Mouse (Mus musculus) midbrain, embryonic 13.5 days (tissue): ENCODE results near the gene Akr1c6. TPM values are rescaled to one million over a fixed set of nuclear protein-coding genes. Genes with fewer than 3 reads are reported as not detected.
"Not testable (repeated sequence)": the region's sequence is repeated elsewhere in the genome, so short reads cannot be mapped to it uniquely, and the experiment has no call there.

Experiments
- ATAC-seq: fragments of 200-750 bp; cut with Nextera tagmentation; 2 replicates; pipeline ENCODE4 v1.8.0; 2017; ENCODE audit warnings: mild to moderate bottlenecking, moderate TSS enrichment, moderate library complexity
- H3K27ac ChIP-seq: fragments of 300-500 bp; sonication (generic); 2 replicates; pipeline ENCODE4 v1.5.1; 2015; ENCODE audit warnings: inconsistent platforms, mild to moderate bottlenecking, moderate library complexity
- H3K27me3 ChIP-seq: fragments of 300-500 bp; sonication (generic); 2 replicates; pipeline ENCODE4 v1.6.1; 2015; ENCODE audit warnings: mild to moderate bottlenecking, inconsistent platforms
- H3K36me3 ChIP-seq: fragments of 300-500 bp; sonication (generic); 2 replicates; pipeline ENCODE4 v1.6.1; 2015; ENCODE audit warnings: mild to moderate bottlenecking, inconsistent platforms
- H3K4me1 ChIP-seq: fragments of 300-500 bp; sonication (generic); replicated peaks from 2 replicates; pipeline ENCODE4 v1.6.1; 2015; ENCODE audit warnings: inconsistent platforms
- H3K4me2 ChIP-seq: fragments of 300-500 bp; sonication (generic); replicated peaks from 2 replicates; pipeline ENCODE4 v1.6.1; 2015; ENCODE audit warnings: moderate library complexity, mild to moderate bottlenecking, inconsistent platforms
- H3K4me3 ChIP-seq: fragments of 300-500 bp; sonication (generic); replicated peaks from 2 replicates; pipeline ENCODE4 v1.5.1; 2015; ENCODE audit warnings: mild to moderate bottlenecking, inconsistent platforms
- H3K9ac ChIP-seq: fragments of 300-500 bp; sonication (generic); replicated peaks from 2 replicates; pipeline ENCODE4 v1.6.1; 2015; ENCODE audit warnings: mild to moderate bottlenecking, inconsistent platforms
- H3K9me3 ChIP-seq: fragments of 300-500 bp; sonication (generic); 2 replicates; pipeline ENCODE4 v1.6.1; 2016; ENCODE audit warnings: mild to moderate bottlenecking, inconsistent platforms
- WGBS: fragments of 180-500 bp; shearing (Covaris S2); methylation state at CpG from one replicate; pipeline ENCODE4 v1.1.7; 2015; 5-methylcytosine and 5-hydroxymethylcytosine counted together
- polyA plus RNA-seq: library from polyadenylated mRNA; unstranded; fragments of >200 nt; fragmentation: Nextera tagmentation; extraction: Ambion mirVana; gene quantifications from 2 replicates; pipeline ENCODE4 v1.2.1, GENCODE M21; 2015

Gene Akr1c6
- polyA plus RNA-seq: not detected in 2 replicates

DNA sequence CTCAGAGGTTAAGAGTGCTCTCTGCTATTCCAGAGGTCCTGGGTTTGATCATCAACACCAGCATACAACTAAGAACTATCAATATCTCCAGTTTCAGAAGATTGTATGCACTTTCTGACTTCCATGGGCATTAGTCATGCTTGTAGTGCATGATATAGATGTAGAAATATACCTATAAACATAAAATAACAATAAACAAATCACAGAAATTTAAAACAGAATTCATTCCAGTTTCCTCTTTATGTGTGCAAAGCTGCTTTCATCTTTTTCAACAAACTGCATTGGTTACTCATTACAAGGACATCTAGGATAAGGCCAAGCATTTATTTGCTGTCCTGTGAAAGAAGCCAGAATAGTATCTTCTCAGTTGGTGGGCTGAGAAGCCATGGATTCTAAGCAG lies at the start of gene Akr1c6:
Gene Akr1c6 (plus strand): TSS at position 301 of the 400 bp plus-strand sequence.
- H3K4me2 ChIP-seq: no peak within 1 kb of the TSS
- H3K4me3 ChIP-seq: no peak within 1 kb of the TSS
- ATAC-seq: no peak
- no peak within 1 kb of the TSS for H3K27ac ChIP-seq
- no peak within 1 kb of the TSS for H3K9ac ChIP-seq
- H3K4me1 ChIP-seq: no peaks in the 10 kb centered on the region
- H3K9me3 ChIP-seq: no peaks in the 10 kb centered on the region
- no peaks in the 10 kb centered on the region for H3K27me3 ChIP-seq
- no peaks in the 10 kb centered on the region for H3K36me3 ChIP-seq

GRCm38 (mm10) chr13:4384918-4385317 lies 49.2 kb upstream of the Akr1c6 start:
- no peak for ATAC-seq
- no peaks in the 10 kb centered on the region for H3K36me3 ChIP-seq
- no peak overlapping the region for H3K4me3 ChIP-seq
- H3K9me3 ChIP-seq: no peaks in the 10 kb centered on the region
- H3K4me2 ChIP-seq: no peak overlapping the region
- H3K27ac ChIP-seq: no peak overlapping the region
- WGBS: 78% methylated on average over 1 of the region's 1 CpGs
- no peak overlapping the region for H3K9ac ChIP-seq
- no peaks in the 10 kb centered on the region for H3K4me1 ChIP-seq
- H3K27me3 ChIP-seq: no peaks in the 10 kb centered on the region

- no peak overlapping the region for H3K9ac ChIP-seq
- no peak overlapping the region for H3K4me3 ChIP-seq
- H3K36me3 ChIP-seq: no peaks in the 10 kb centered on the region
- no peak overlapping the region for H3K4me2 ChIP-seq
- no peaks in the 10 kb centered on the region for H3K4me1 ChIP-seq
- H3K27ac ChIP-seq: no peak overlapping the region
- H3K27me3 ChIP-seq: no peaks in the 10 kb centered on the region
- ATAC-seq: no peak
- no peaks in the 10 kb centered on the region for H3K9me3 ChIP-seq
These were observed 48.6 kb upstream of the Akr1c6 start for GRCm38 (mm10) chr13:4385541-4385940.

DNA sequence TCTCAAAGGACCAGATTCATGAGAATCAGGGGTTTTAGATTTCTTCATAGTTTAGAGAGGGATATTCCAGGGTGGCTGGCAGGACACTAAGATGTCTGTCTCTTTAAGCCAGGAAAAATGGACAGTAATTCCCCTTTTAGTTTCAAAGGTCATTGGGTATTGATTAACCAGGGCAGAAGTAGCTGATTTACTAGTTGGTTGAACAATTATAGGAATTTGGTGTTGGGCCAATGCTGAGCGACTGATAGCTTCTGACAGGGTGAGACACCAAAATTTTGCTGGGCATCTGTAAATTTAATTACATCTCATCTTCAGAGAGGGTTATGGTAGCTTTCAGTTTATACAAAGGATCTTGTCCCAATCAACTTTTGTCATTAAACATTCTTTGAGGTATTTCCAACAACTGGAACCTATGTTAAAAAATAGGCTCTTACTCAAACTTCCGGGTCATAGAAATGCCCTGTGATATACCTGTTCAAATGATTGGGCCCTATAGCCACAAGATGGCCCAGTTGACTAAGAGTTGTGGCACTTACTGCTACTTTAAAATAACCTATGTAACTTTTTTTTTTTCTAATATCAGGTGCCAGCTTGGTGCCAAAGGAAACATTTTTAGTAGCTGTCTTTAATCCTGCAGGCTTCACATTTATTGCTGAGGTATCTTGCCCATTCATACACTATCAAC lies 45.2 kb upstream of the Akr1c6 start:
- no peaks in the 10 kb centered on the region for H3K9me3 ChIP-seq
- no peak overlapping the region for H3K4me3 ChIP-seq
- no peak overlapping the region for H3K4me2 ChIP-seq
- no peak overlapping the region for H3K9ac ChIP-seq
- H3K36me3 ChIP-seq: no peaks in the 10 kb centered on the region
- H3K27ac ChIP-seq: no peak overlapping the region
- WGBS: 92% methylated on average over 2 of the region's 2 CpGs
- no peaks in the 10 kb centered on the region for H3K4me1 ChIP-seq
- no peaks in the 10 kb centered on the region for H3K27me3 ChIP-seq
- ATAC-seq: no peak

- not testable (repeated sequence) for H3K4me3 ChIP-seq, H3K27ac ChIP-seq, H3K4me2 ChIP-seq, H3K4me1 ChIP-seq, H3K9ac ChIP-seq, ATAC-seq, H3K9me3 ChIP-seq, H3K27me3 ChIP-seq, H3K36me3 ChIP-seq
- WGBS: 81% methylated on average over 1 of the region's 1 CpGs
These were observed 33.7 kb upstream of the Akr1c6 start for GRCm38 (mm10) chr13:4400360-4400759.

- no peak overlapping the region for H3K9ac ChIP-seq
- no peaks in the 10 kb centered on the region for H3K9me3 ChIP-seq
- H3K27me3 ChIP-seq: no peaks in the 10 kb centered on the region
- no peak overlapping the region for H3K4me3 ChIP-seq
- H3K27ac ChIP-seq: no peak overlapping the region
- H3K4me2 ChIP-seq: no peak overlapping the region
- no peaks in the 10 kb centered on the region for H3K4me1 ChIP-seq
- WGBS: 92% methylated on average over 2 of the region's 2 CpGs
- ATAC-seq: no peak
- no peaks in the 10 kb centered on the region for H3K36me3 ChIP-seq
These were observed 33.3 kb upstream of the Akr1c6 start for GRCm38 (mm10) chr13:4400831-4401230.

- H3K36me3 ChIP-seq: no peaks in the 10 kb centered on the region
- no peaks in the 10 kb centered on the region for H3K4me1 ChIP-seq
- ATAC-seq: no peak
- H3K9ac ChIP-seq: no peak overlapping the region
- no peaks in the 10 kb centered on the region for H3K9me3 ChIP-seq
- H3K27ac ChIP-seq: no peak overlapping the region
- no peak overlapping the region for H3K4me3 ChIP-seq
- no peak overlapping the region for H3K4me2 ChIP-seq
- no peaks in the 10 kb centered on the region for H3K27me3 ChIP-seq
These were observed 31.9 kb upstream of the Akr1c6 start for GRCm38 (mm10) chr13:4402221-4402620.

GRCm38 (mm10) chr13:4404726-4405125 lies 29.4 kb upstream of the Akr1c6 start:
- H3K9ac ChIP-seq: no peak overlapping the region
- no peaks in the 10 kb centered on the region for H3K4me1 ChIP-seq
- H3K4me2 ChIP-seq: no peak overlapping the region
- H3K4me3 ChIP-seq: no peak overlapping the region
- ATAC-seq: no peak
- no peaks in the 10 kb centered on the region for H3K27me3 ChIP-seq
- no peaks in the 10 kb centered on the region for H3K36me3 ChIP-seq
- H3K9me3 ChIP-seq: no peaks in the 10 kb centered on the region
- H3K27ac ChIP-seq: no peak overlapping the region

- H3K27me3 ChIP-seq: no peaks in the 10 kb centered on the region
- H3K27ac ChIP-seq: no peak overlapping the region
- WGBS: 91% methylated on average over 1 of the region's 1 CpGs
- H3K4me2 ChIP-seq: no peak overlapping the region
- no peaks in the 10 kb centered on the region for H3K4me1 ChIP-seq
- H3K36me3 ChIP-seq: no peaks in the 10 kb centered on the region
- no peak overlapping the region for H3K9ac ChIP-seq
- ATAC-seq: no peak
- no peaks in the 10 kb centered on the region for H3K9me3 ChIP-seq
- H3K4me3 ChIP-seq: no peak overlapping the region
These were observed 27.3 kb upstream of the Akr1c6 start for GRCm38 (mm10) chr13:4406771-4407170.

- WGBS: 90% methylated on average over 2 of the region's 2 CpGs
- Histone ChIP-seq H3K4me3 (no peak overlapping the region), H3K27me3 (no peaks in the 10 kb centered on the region), H3K9ac (no peak overlapping the region), H3K4me2 (no peak overlapping the region), H3K27ac (no peak overlapping the region), H3K36me3 (no peaks in the 10 kb centered on the region), H3K9me3 (no peaks in the 10 kb centered on the region), H3K4me1 (no peaks in the 10 kb centered on the region)
- no peak for ATAC-seq
These were observed 5.5 kb upstream of the Akr1c6 start for GRCm38 (mm10) chr13:4428558-4428957.

- Histone ChIP-seq H3K9me3 (no peaks in the 10 kb centered on the region), H3K4me3 (no peak overlapping the region), H3K27me3 (no peaks in the 10 kb centered on the region), H3K4me1 (no peaks in the 10 kb centered on the region), H3K27ac (no peak overlapping the region), H3K4me2 (no peak overlapping the region), H3K36me3 (no peaks in the 10 kb centered on the region), H3K9ac (no peak overlapping the region)
- no peak for ATAC-seq
- WGBS: 86% methylated on average over 2 of the region's 2 CpGs
These were observed 5.1 kb upstream of the Akr1c6 start for GRCm38 (mm10) chr13:4429034-4429433.

- H3K9ac ChIP-seq: no peak overlapping the region
- no peak overlapping the region for H3K27ac ChIP-seq
- H3K27me3 ChIP-seq: no peaks in the 10 kb centered on the region
- no peaks in the 10 kb centered on the region for H3K36me3 ChIP-seq
- no peak for ATAC-seq
- no peaks in the 10 kb centered on the region for H3K4me1 ChIP-seq
- H3K9me3 ChIP-seq: no peaks in the 10 kb centered on the region
- H3K4me3 ChIP-seq: no peak overlapping the region
- no peak overlapping the region for H3K4me2 ChIP-seq
- 83% methylated on average over 1 of the region's 1 CpGs for WGBS
These were observed 3.0 kb upstream of the Akr1c6 start for GRCm38 (mm10) chr13:4431129-4431528.

GRCm38 (mm10) chr13:4465641-4466040 lies 31.5 kb downstream of the Akr1c6 start:
- Histone ChIP-seq H3K27me3 (no peaks in the 10 kb centered on the region), H3K4me3 (no peak overlapping the region), H3K9ac (no peak overlapping the region), H3K4me1 (no peaks in the 10 kb centered on the region), H3K36me3 (no peaks in the 10 kb centered on the region), H3K4me2 (no peak overlapping the region), H3K9me3 (no peaks in the 10 kb centered on the region), H3K27ac (no peak overlapping the region)
- ATAC-seq: no peak
- 90% methylated on average over 2 of the region's 2 CpGs for WGBS
